Mouse (Mus musculus): ENCODE data around the gene Plekhj1. TPM values are rescaled to one million over a fixed set of nuclear protein-coding genes. Genes with fewer than 3 reads are reported as not detected.
"Not testable (repeated sequence)": the region's sequence is repeated elsewhere in the genome, so short reads cannot be mapped to it uniquely, and the experiment has no call there.

Plekhj1 gene
- polyA plus RNA-seq, 1 experiment from 2014 or later, result 141 TPM

GRCm38 (mm10) chr10:80828587-80828986 is 30.2 kb upstream of the Plekhj1 start:
- not testable (repeated sequence) for H3K9ac ChIP-seq (ENCODE audit: low read length); ATAC-seq (ENCODE audit: insufficient number of reproducible peaks, low FRiP score, low TSS enrichment, low read depth); H3K27me3 ChIP-seq (ENCODE audit: control insufficient read depth, insufficient read depth, low read length); H3K9me3 ChIP-seq (ENCODE audit: control insufficient read depth, low read length); H3K4me2 ChIP-seq (ENCODE audit: low read depth, severe bottlenecking); DNase-seq (ENCODE audit: low spot score); H3K36me3 ChIP-seq (ENCODE audit: control insufficient read depth, insufficient read depth, low read length); H3K4me3 ChIP-seq (ENCODE audit: low read depth, low read length); H3K27ac ChIP-seq (replicated peaks; ENCODE audit: low read depth, low read length)
- WGBS, result 87% methylated on average over 9 of the region's 9 CpGs
- H3K4me1 ChIP-seq (ENCODE audit: control insufficient read depth, insufficient read depth, low read length), result peaks cover 23% of the 10 kb centered on the region

- Histone ChIP-seq H3K4me1 (ENCODE audit: control insufficient read depth, insufficient read depth, low read length) (peaks cover 23% of the 10 kb centered on the region), H3K27ac (replicated peaks; ENCODE audit: low read depth, low read length) (no peak overlapping the region), H3K4me2 (ENCODE audit: low read depth, severe bottlenecking) (peak overlapping the region; percentile 96), H3K9me3 (ENCODE audit: control insufficient read depth, low read length) (no peaks in the 10 kb centered on the region), H3K4me3 (ENCODE audit: low read depth, low read length) (peak overlapping the region; percentile 54), H3K36me3 (ENCODE audit: control insufficient read depth, insufficient read depth, low read length) (peaks cover 5% of the 10 kb centered on the region; the same call in 1 of the 2 replicates), H3K9ac (ENCODE audit: low read length) (peak overlapping the region; percentile 95), H3K27me3 (ENCODE audit: control insufficient read depth, insufficient read depth, low read length) (no peaks in the 10 kb centered on the region)
- ATAC-seq (ENCODE audit: insufficient number of reproducible peaks, low FRiP score, low TSS enrichment, low read depth) (no peak), DNase-seq (ENCODE audit: low spot score) (no peak)
- WGBS, result 85% methylated on average over 10 of the region's 10 CpGs
Measured at GRCm38 (mm10) chr10:80827870-80828420, 29.5 kb upstream of the Plekhj1 start.

GRCm38 (mm10) chr10:80827063-80827869 is 28.8 kb upstream of the Plekhj1 start:
- peak overlapping the region; percentile 54 for H3K4me3 ChIP-seq (ENCODE audit: low read depth, low read length)
- H3K4me1 ChIP-seq (ENCODE audit: control insufficient read depth, insufficient read depth, low read length), result peaks cover 23% of the 10 kb centered on the region
- H3K36me3 ChIP-seq (ENCODE audit: control insufficient read depth, insufficient read depth, low read length), result peaks cover 5% of the 10 kb centered on the region; the same call in 1 of the 2 replicates
- H3K9me3 ChIP-seq (ENCODE audit: control insufficient read depth, low read length), result no peaks in the 10 kb centered on the region
- peak overlapping the region; percentile 96 for H3K4me2 ChIP-seq (ENCODE audit: low read depth, severe bottlenecking)
- H3K27ac ChIP-seq (replicated peaks; ENCODE audit: low read depth, low read length), result 0 out of 2 replicates have a peak overlapping the region, but pooled peaks have one; percentile 74
- ATAC-seq (ENCODE audit: insufficient number of reproducible peaks, low FRiP score, low TSS enrichment, low read depth) (no peak), DNase-seq (ENCODE audit: low spot score) (no peak)
- H3K27me3 ChIP-seq (ENCODE audit: control insufficient read depth, insufficient read depth, low read length), result no peaks in the 10 kb centered on the region
- 10% methylated on average over 28 of the region's 29 CpGs for WGBS
- peak overlapping the region; percentile 95 for H3K9ac ChIP-seq (ENCODE audit: low read length)

- WGBS, result under 1% methylated on average over 78 of the region's 82 CpGs
- H3K27ac ChIP-seq (replicated peaks; ENCODE audit: low read depth, low read length), result peak within 1 kb of the TSS; percentile 74; the same call in 1 of the 2 replicates
Measured at GRCm38 (mm10) chr10:80826151-80827062, 28.0 kb upstream of the Plekhj1 start, which contains the start of gene Oaz1. Gene Oaz1, plus strand, starts transcription at chr10:80826656.

GRCm38 (mm10) chr10:80824827-80825226 is 26.4 kb upstream of the Plekhj1 start:
- H3K4me3 ChIP-seq (ENCODE audit: low read depth, low read length), result no peak overlapping the region
- peaks cover 5% of the 10 kb centered on the region; the same call in 1 of the 2 replicates for H3K36me3 ChIP-seq (ENCODE audit: control insufficient read depth, insufficient read depth, low read length)
- WGBS, result 77% methylated on average over 2 of the region's 2 CpGs
- ATAC-seq (ENCODE audit: insufficient number of reproducible peaks, low FRiP score, low TSS enrichment, low read depth) (no peak), DNase-seq (ENCODE audit: low spot score) (no peak)
- no peak overlapping the region for H3K4me2 ChIP-seq (ENCODE audit: low read depth, severe bottlenecking)
- H3K27ac ChIP-seq (replicated peaks; ENCODE audit: low read depth, low read length), result no peak overlapping the region
- no peaks in the 10 kb centered on the region for H3K9me3 ChIP-seq (ENCODE audit: control insufficient read depth, low read length)
- H3K9ac ChIP-seq (ENCODE audit: low read length), result no peak overlapping the region
- H3K27me3 ChIP-seq (ENCODE audit: control insufficient read depth, insufficient read depth, low read length), result no peaks in the 10 kb centered on the region
- peaks cover 7% of the 10 kb centered on the region for H3K4me1 ChIP-seq (ENCODE audit: control insufficient read depth, insufficient read depth, low read length)

More at GRCm38 (mm10) chr10:80826151-80827062, 28.0 kb upstream of the Plekhj1 start, which contains the start of gene Oaz1:
- peak; percentile 98 for DNase-seq (ENCODE audit: low spot score)
- H3K9ac ChIP-seq (ENCODE audit: low read length), result peak within 1 kb of the TSS; percentile 95
- peak; percentile 96 for ATAC-seq (ENCODE audit: insufficient number of reproducible peaks, low FRiP score, low TSS enrichment, low read depth)
- H3K9me3 ChIP-seq (ENCODE audit: control insufficient read depth, low read length), result no peaks in the 10 kb centered on the region
- H3K4me3 ChIP-seq (ENCODE audit: low read depth, low read length), result peak within 1 kb of the TSS; percentile 54
- peaks cover 21% of the 10 kb centered on the region for H3K4me1 ChIP-seq (ENCODE audit: control insufficient read depth, insufficient read depth, low read length)
- H3K27me3 ChIP-seq (ENCODE audit: control insufficient read depth, insufficient read depth, low read length), result no peaks in the 10 kb centered on the region
- H3K36me3 ChIP-seq (ENCODE audit: control insufficient read depth, insufficient read depth, low read length), result peaks cover 5% of the 10 kb centered on the region; the same call in 1 of the 2 replicates
- peak within 1 kb of the TSS; percentile 96 for H3K4me2 ChIP-seq (ENCODE audit: low read depth, severe bottlenecking)

- H3K27ac ChIP-seq (replicated peaks; ENCODE audit: low read depth, low read length), result no peak overlapping the region
- H3K9ac ChIP-seq (ENCODE audit: low read length), result no peak overlapping the region
- H3K4me2 ChIP-seq (ENCODE audit: low read depth, severe bottlenecking), result no peak overlapping the region
- H3K9me3 ChIP-seq (ENCODE audit: control insufficient read depth, low read length), result no peaks in the 10 kb centered on the region
- no peaks in the 10 kb centered on the region for H3K27me3 ChIP-seq (ENCODE audit: control insufficient read depth, insufficient read depth, low read length)
- ATAC-seq (ENCODE audit: insufficient number of reproducible peaks, low FRiP score, low TSS enrichment, low read depth) (no peak), DNase-seq (ENCODE audit: low spot score) (no peak)
- peaks cover 7% of the 10 kb centered on the region for H3K4me1 ChIP-seq (ENCODE audit: control insufficient read depth, insufficient read depth, low read length)
- H3K36me3 ChIP-seq (ENCODE audit: control insufficient read depth, insufficient read depth, low read length), result no peaks in the 10 kb centered on the region
- WGBS, result 71% methylated on average over 8 of the region's 8 CpGs
- H3K4me3 ChIP-seq (ENCODE audit: low read depth, low read length), result no peak overlapping the region
Measured at GRCm38 (mm10) chr10:80823847-80824643, 25.6 kb upstream of the Plekhj1 start.

GRCm38 (mm10) chr10:80823316-80823715 is 24.9 kb upstream of the Plekhj1 start:
- no peaks in the 10 kb centered on the region for H3K36me3 ChIP-seq (ENCODE audit: control insufficient read depth, insufficient read depth, low read length)
- H3K9me3 ChIP-seq (ENCODE audit: control insufficient read depth, low read length), result no peaks in the 10 kb centered on the region
- H3K4me3 ChIP-seq (ENCODE audit: low read depth, low read length), result no peak overlapping the region
- ATAC-seq (ENCODE audit: insufficient number of reproducible peaks, low FRiP score, low TSS enrichment, low read depth) (no peak), DNase-seq (ENCODE audit: low spot score) (no peak)
- H3K4me2 ChIP-seq (ENCODE audit: low read depth, severe bottlenecking), result no peak overlapping the region
- no peak overlapping the region for H3K9ac ChIP-seq (ENCODE audit: low read length)
- H3K4me1 ChIP-seq (ENCODE audit: control insufficient read depth, insufficient read depth, low read length), result peaks cover 7% of the 10 kb centered on the region
- no peak overlapping the region for H3K27ac ChIP-seq (replicated peaks; ENCODE audit: low read depth, low read length)
- no peaks in the 10 kb centered on the region for H3K27me3 ChIP-seq (ENCODE audit: control insufficient read depth, insufficient read depth, low read length)
- WGBS, result 87% methylated on average over 1 of the region's 1 CpGs
